Mouse (Mus musculus): ENCODE measurements around the gene Stra6.

DNA sequence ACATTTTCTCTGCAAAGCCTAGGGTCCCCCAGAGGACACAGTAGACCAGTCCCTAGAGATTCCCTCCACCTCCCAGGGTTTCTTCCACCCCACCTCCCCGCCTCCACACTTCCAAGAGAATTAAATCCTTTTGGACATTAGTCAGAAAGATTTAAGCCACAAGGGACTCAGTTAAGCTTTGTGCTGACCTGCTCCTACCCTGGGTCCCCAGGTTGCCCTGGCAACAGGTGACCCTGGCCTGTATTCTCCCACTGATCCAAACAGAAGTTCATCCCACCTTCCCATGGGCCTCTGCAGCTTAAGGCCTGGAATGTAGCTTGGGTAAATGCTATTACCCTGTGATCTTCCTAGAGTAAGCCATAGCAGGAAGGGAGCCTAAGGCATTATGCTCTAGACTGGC, 81.1 kb downstream of the Stra6 start:
- no peak for TF ChIP-seq CTCF (IDR thresholded peaks at IDR 0.05; ENCODE audit: control insufficient read depth, insufficient read depth, low read length)
- no peak for TF ChIP-seq POLR2A (IDR thresholded peaks at IDR 0.05; ENCODE audit: borderline replicate concordance, control insufficient read depth, low read depth, low read length)

Measured in bone marrow, adult 2 months (tissue).